Mouse (Mus musculus) heart, adult 2 months (tissue): Measurements from ENCODE around the gene Gmppa.

ENCODE experiments used
- EP300 ChIP-seq: fragments of 200-500 bp; IDR thresholded peaks from 2 replicates; pipeline ENCODE4 v1.6.1; 2011; ENCODE audit warnings: low read depth, low read length, control low read depth; ENCODE audit not compliant: insufficient read depth
- POLR2A ChIP-seq: fragments of 200-500 bp; IDR thresholded peaks from 2 replicates; pipeline ENCODE4 v1.6.1; 2011; ENCODE audit warnings: mild to moderate bottlenecking, low read depth, low read length, control low read depth; ENCODE audit not compliant: insufficient read depth

DNA sequence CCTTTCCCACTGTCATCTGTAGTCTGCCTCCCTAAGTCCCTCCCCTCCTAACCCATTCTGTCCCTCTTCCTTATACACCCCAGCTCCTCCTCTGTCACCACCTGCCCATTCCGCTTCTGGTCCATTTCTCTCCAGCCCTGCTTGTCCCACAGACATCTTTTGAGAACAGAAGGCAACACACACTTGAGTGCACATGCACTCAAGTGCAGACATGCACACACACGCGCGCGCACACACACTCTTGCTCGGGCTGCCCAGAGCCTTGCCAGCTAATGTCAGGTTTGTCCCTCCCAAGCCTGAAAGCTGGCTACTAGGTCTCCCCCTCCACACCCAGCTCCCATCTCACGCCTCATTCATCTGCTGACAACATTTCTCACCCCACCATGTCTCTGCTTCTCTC, 4.9 kb downstream of the Gmppa start:
- TF ChIP-seq POLR2A, result no peak
- no peak for TF ChIP-seq EP300
